Mouse (Mus musculus) intestine, embryonic 16.5 days (tissue): Measurements from ENCODE around the gene Ets1. TPM values are rescaled to one million over a fixed set of nuclear protein-coding genes. Genes with fewer than 3 reads are reported as not detected.

Source experiments
- ATAC-seq: fragments of 200-750 bp; cut with Nextera tagmentation; 2 replicates; pipeline ENCODE4 v1.8.0; 2017; ENCODE audit warnings: moderate TSS enrichment, moderate library complexity
- H3K27ac ChIP-seq: fragments of 300-500 bp; sonication (generic); 2 replicates; pipeline ENCODE4 v1.5.1; 2014; ENCODE audit warnings: mild to moderate bottlenecking, low read length
- H3K27me3 ChIP-seq: fragments of 300-500 bp; sonication (generic); replicated peaks from 2 replicates; pipeline ENCODE4 v1.6.1; 2014; ENCODE audit warnings: low read length, control low read depth, mixed read lengths; ENCODE audit not compliant: control insufficient read depth, insufficient read depth
- H3K36me3 ChIP-seq: fragments of 300-500 bp; sonication (generic); 2 replicates; pipeline ENCODE4 v1.6.1; 2014; ENCODE audit warnings: low read length, control low read depth; ENCODE audit not compliant: control insufficient read depth, insufficient read depth
- H3K4me1 ChIP-seq: fragments of 300-500 bp; sonication (generic); 2 replicates; pipeline ENCODE4 v1.6.1; 2014; ENCODE audit warnings: low read length, control low read depth, mixed read lengths; ENCODE audit not compliant: control insufficient read depth, insufficient read depth
- H3K4me2 ChIP-seq: fragments of 300-500 bp; sonication (generic); 2 replicates; pipeline ENCODE4 v1.6.1; 2014; ENCODE audit warnings: low read depth, low read length, control low read depth
- H3K4me3 ChIP-seq: fragments of 300-500 bp; sonication (generic); 2 replicates; pipeline ENCODE4 v1.5.1; 2014; ENCODE audit warnings: mild to moderate bottlenecking, low read length
- H3K9ac ChIP-seq: fragments of 300-500 bp; sonication (generic); 2 replicates; pipeline ENCODE4 v1.6.1; 2014; ENCODE audit warnings: low read depth, low read length
- H3K9me3 ChIP-seq: fragments of 300-500 bp; sonication (generic); 2 replicates; pipeline ENCODE4 v1.6.1; 2016; ENCODE audit warnings: low read length, control low read depth; ENCODE audit not compliant: control insufficient read depth
- WGBS: fragments of 180-500 bp; shearing (Covaris S2); extraction: QIAGEN DNeasy Blood & Tissue Kit; methylation state at CpG from one replicate; pipeline ENCODE4 v1.1.7; 2014; 5-methylcytosine and 5-hydroxymethylcytosine counted together
- polyA plus RNA-seq: library from polyadenylated mRNA; unstranded; fragments of >200 nt; fragmentation: Nextera tagmentation; extraction: Ambion mirVana; gene quantifications from 2 replicates; pipeline ENCODE4 v1.2.1, GENCODE M21; 2015

Ets1 gene
- polyA plus RNA-seq, 1 experiment from 2014 or later = 33.0 TPM

DNA sequence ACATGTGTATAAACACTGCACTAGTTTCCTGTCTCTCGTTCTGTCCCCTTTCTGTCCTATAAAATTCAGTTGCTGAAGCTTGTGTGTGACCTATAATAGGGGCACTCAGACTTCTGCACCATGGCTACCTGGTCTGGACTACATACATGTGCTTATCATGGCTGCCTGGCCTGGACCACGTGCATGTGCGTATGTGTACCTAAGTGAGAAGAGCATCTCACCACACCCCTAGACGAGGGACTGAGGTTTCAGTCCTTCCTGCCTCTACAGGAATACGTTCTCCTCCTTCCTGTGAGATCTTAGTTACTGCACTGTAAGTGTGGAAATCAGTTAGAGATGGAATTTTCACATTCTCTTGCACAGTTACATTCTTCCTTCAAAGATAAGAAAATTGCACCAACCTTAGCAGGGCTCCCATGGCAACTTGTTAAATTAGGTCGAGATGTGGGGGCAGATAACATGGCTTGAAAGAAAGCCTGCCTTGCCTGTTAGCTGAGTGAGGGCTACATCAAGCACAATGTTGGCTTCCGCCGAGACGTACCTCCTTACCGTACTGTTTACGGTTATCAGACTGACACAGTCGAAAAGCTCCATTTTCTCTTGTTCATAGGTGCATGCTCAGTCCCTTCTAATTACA, 104.8 kb downstream of the Ets1 start:
- Histone ChIP-seq H3K9me3 (no peaks in the 10 kb centered on the region), H3K4me2 (no peak overlapping the region), H3K36me3 (0 out of 2 replicates have a peak, but pooled peaks cover 2% of the 10 kb centered on the region), H3K4me1 (no peaks in the 10 kb centered on the region), H3K4me3 (no peak overlapping the region), H3K27ac (no peak overlapping the region), H3K27me3 (no peaks in the 10 kb centered on the region), H3K9ac (no peak overlapping the region)
- WGBS = 79% methylated on average over 12 of the region's 12 CpGs
- ATAC-seq = no peak

DNA sequence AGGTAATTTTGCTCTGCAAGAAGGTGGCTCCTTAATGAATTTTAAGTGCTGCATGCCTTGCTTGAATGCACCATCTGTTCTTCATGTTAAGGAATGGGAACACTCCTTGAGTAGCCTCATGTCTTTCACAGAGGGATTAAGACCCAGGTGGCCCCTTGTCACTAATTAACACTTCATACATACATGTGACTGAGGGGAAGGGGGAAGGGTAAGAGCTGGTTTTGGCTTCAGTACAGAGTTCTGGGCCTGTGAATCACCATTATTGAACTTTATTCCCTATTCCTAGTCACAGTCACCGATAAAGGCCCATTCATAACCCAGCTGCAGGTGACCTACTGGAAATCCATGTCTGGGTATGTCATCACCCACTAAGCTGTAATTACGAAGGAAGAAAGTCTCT, 105.7 kb downstream of the Ets1 start:
- Histone ChIP-seq H3K4me2 (no peak overlapping the region), H3K27ac (no peak overlapping the region), H3K9ac (no peak overlapping the region), H3K4me1 (no peaks in the 10 kb centered on the region), H3K4me3 (no peak overlapping the region), H3K27me3 (no peaks in the 10 kb centered on the region), H3K36me3 (0 out of 2 replicates have a peak, but pooled peaks cover 2% of the 10 kb centered on the region), H3K9me3 (no peaks in the 10 kb centered on the region)
- WGBS = 85% methylated on average over 2 of the region's 2 CpGs
- ATAC-seq = peak; percentile 54; the same call in 1 of the 2 replicates

DNA sequence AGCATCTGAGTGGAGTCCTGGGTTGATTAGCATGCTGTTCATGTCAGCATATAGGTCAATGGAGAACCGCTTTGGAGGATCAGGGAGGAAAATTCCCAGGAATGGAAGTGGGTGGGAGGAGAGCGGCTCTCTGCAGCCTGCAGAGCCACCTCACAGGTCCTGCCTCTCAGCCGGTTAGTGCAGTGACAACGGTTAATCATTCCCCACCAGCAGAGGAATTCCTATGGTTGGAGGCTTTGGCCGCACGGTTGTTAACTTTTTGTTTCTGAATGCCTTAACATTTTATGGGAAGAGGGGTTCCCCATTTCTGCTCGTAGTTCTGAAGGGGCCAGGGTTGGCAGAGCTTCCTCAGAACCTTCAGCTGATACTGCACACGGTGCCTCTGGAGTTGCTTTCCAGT, 107.1 kb downstream of the Ets1 start:
- no peak overlapping the region for H3K9ac ChIP-seq
- peak; percentile 65; the same call in 1 of the 2 replicates for ATAC-seq
- H3K27me3 ChIP-seq = no peaks in the 10 kb centered on the region
- H3K9me3 ChIP-seq = no peaks in the 10 kb centered on the region
- H3K36me3 ChIP-seq = 0 out of 2 replicates have a peak, but pooled peaks cover 2% of the 10 kb centered on the region
- H3K4me3 ChIP-seq = no peak overlapping the region
- H3K4me2 ChIP-seq = no peak overlapping the region
- H3K4me1 ChIP-seq = no peaks in the 10 kb centered on the region
- no peak overlapping the region for H3K27ac ChIP-seq
- 49% methylated on average over 8 of the region's 8 CpGs for WGBS

DNA sequence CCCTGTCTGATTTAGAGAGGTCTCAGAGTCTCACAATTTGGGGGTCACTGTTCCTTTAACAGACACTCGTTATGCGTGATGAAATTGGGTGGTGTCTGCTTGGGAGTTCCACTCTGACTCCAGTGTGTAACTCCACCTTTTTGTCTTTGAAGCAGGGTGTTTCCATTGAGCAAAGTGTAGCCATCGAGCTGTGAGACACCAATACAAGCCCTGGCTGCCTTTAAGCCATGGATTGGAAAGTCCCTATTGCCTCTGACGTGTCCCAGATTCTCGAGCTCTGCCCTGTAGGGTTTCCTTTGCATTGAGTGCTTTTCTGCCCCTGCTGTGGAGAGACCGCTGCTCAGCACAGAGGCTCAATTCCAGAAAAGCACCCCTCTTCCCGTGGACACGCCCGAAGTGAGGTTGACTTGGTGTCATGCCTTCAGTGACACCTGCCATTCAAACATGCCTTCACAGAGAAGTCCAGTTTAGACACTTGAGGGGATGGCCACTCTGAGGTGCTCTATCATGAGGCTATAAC, 107.7 kb downstream of the Ets1 start:
- Histone ChIP-seq H3K4me1 (no peaks in the 10 kb centered on the region), H3K27me3 (no peaks in the 10 kb centered on the region), H3K27ac (no peak overlapping the region), H3K36me3 (0 out of 2 replicates have a peak, but pooled peaks cover 2% of the 10 kb centered on the region), H3K9me3 (no peaks in the 10 kb centered on the region), H3K4me3 (no peak overlapping the region), H3K4me2 (no peak overlapping the region), H3K9ac (no peak overlapping the region)
- no peak for ATAC-seq
- WGBS = 74% methylated on average over 9 of the region's 9 CpGs

DNA sequence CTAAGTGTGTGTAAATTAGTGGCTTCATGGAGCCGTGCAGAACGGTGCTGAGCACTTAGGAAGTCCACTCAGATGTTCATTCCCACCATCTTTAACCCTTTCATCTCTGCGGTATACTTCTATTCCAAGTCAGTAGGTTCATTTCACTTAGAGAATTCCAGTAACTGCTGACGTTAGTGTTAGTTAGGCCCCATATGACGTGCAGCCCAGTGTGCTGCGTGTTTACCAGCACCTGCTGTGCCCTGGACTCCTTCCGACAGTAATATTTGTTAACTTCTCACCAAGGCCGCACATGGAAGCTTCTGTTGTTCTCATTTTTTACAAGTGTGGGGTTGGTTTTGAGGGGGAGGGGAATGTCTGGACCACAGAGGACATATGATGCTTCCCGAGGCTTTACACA, 108.3 kb downstream of the Ets1 start:
- 72% methylated on average over 9 of the region's 9 CpGs for WGBS
- H3K27ac ChIP-seq = no peak overlapping the region
- H3K9me3 ChIP-seq = no peaks in the 10 kb centered on the region
- no peak overlapping the region for H3K4me2 ChIP-seq
- H3K4me1 ChIP-seq = no peaks in the 10 kb centered on the region
- no peak for ATAC-seq
- no peaks in the 10 kb centered on the region for H3K27me3 ChIP-seq
- H3K36me3 ChIP-seq = 0 out of 2 replicates have a peak, but pooled peaks cover 2% of the 10 kb centered on the region
- no peak overlapping the region for H3K4me3 ChIP-seq
- no peak overlapping the region for H3K9ac ChIP-seq

DNA sequence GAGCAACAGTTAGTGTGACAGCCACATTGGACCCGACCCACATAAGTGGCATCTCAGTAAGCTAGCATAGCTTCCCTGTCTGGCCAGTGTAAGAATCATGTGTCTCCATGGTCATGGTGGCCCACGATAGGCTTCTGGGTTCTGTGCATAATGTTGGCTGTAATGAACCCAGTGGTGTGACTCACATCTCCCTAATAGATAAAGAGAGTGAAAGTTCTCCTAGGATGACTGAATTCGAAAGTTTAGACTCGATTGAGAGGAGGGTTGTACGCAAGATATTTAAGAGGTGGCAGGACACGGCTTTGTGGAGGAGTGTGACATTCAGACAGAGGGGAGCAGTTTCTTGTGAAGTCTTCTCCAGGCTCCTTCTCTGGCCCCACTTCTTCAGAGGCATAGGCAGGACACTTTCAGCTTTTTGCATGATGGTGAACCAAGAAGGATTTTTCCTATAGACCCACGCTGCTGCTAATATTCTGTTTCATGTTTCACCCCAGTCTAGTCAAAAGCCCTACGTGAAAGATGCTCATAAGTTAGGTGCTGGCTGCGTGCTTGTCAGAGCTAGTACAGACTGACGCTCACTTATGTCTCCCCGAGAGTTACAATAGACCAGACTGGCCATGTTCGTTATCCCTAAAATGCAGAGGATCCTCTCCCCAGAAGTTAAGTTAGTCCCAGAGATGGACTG, 109.2 kb downstream of the Ets1 start:
- no peaks in the 10 kb centered on the region for H3K9me3 ChIP-seq
- no peaks in the 10 kb centered on the region for H3K4me1 ChIP-seq
- H3K27ac ChIP-seq = no peak overlapping the region
- H3K4me2 ChIP-seq = no peak overlapping the region
- 0 out of 2 replicates have a peak, but pooled peaks cover 2% of the 10 kb centered on the region for H3K36me3 ChIP-seq
- no peaks in the 10 kb centered on the region for H3K27me3 ChIP-seq
- no peak for ATAC-seq
- H3K9ac ChIP-seq = no peak overlapping the region
- WGBS = 88% methylated on average over 12 of the region's 12 CpGs
- no peak overlapping the region for H3K4me3 ChIP-seq

DNA sequence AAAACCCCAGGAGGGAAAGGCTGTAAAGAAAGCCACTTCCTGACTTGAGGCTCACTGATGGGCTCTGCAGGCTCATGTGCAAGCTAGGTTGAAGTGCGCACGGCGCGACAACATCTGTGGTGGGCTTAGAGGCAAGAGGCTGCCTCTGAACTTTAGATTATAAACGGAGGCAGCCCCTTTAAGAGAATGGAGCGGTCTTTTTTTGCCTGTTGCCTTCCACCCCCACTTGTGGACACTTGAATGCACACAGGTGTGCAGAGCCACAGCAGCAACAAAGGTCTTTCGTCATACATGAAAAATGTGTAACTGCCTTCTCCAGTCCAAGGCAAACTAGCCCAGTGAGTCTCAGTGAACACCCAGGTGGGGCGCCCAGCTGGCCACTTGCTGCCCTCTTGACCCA, 110.0 kb downstream of the Ets1 start:
- Histone ChIP-seq H3K4me3 (no peak overlapping the region), H3K9me3 (no peaks in the 10 kb centered on the region), H3K9ac (no peak overlapping the region), H3K4me1 (no peaks in the 10 kb centered on the region), H3K27ac (no peak overlapping the region), H3K4me2 (no peak overlapping the region), H3K36me3 (0 out of 2 replicates have a peak, but pooled peaks cover 2% of the 10 kb centered on the region), H3K27me3 (no peaks in the 10 kb centered on the region)
- 80% methylated on average over 8 of the region's 8 CpGs for WGBS
- no peak for ATAC-seq

DNA sequence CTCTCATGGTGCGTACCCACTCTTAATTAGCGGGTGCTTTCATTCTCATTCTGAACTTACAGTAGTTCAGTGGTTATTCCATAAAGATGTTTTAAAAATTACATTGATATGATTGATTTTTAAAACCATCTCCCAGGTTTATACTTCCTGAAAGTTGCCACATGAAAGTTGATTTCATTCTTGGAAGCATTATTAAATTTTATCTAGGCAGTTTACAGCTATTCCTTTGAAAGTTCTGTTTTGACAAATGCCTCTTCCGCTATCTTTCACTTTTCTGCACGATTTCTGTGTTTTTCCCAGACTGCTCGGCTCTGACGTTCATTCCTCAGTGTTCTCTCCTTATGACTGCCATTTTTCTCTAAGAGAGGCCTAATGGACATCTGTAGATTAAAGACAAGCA, 110.6 kb downstream of the Ets1 start:
- Histone ChIP-seq H3K4me2 (no peak overlapping the region), H3K4me1 (no peaks in the 10 kb centered on the region), H3K9ac (no peak overlapping the region), H3K27ac (no peak overlapping the region), H3K9me3 (no peaks in the 10 kb centered on the region), H3K4me3 (no peak overlapping the region), H3K36me3 (no peaks in the 10 kb centered on the region), H3K27me3 (no peaks in the 10 kb centered on the region)
- WGBS = 81% methylated on average over 6 of the region's 6 CpGs
- no peak for ATAC-seq

DNA sequence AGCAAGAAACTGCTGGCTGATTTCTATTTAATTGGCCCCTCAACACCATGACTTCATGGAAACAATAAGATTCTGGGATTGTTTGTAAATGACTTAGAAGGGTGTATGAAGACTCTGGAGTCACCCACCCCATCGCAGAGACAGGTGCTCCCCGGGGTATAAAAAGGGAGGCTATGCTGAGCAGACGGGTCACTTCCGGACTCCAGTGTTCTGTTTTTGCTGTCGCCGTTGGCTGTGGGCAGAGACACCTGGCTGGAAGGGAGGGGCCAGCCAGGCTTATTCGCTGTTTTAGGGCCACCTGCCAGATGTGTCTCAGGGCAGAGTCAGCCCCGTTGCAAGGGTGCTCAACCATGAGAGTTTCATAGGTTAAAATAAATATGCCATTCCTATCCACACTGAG, 111.6 kb downstream of the Ets1 start:
- 83% methylated on average over 8 of the region's 8 CpGs for WGBS

More for the DNA sequence above, 111.6 kb downstream of the Ets1 start:
- Histone ChIP-seq H3K27me3 (no peaks in the 10 kb centered on the region), H3K27ac (no peak overlapping the region), H3K36me3 (no peaks in the 10 kb centered on the region), H3K9me3 (no peaks in the 10 kb centered on the region), H3K9ac (no peak overlapping the region), H3K4me1 (no peaks in the 10 kb centered on the region), H3K4me2 (no peak overlapping the region), H3K4me3 (no peak overlapping the region)
- no peak for ATAC-seq
